Mouse (Mus musculus): Measurements from ENCODE around the gene Pdhb.

The Pdhb gene

DNA sequence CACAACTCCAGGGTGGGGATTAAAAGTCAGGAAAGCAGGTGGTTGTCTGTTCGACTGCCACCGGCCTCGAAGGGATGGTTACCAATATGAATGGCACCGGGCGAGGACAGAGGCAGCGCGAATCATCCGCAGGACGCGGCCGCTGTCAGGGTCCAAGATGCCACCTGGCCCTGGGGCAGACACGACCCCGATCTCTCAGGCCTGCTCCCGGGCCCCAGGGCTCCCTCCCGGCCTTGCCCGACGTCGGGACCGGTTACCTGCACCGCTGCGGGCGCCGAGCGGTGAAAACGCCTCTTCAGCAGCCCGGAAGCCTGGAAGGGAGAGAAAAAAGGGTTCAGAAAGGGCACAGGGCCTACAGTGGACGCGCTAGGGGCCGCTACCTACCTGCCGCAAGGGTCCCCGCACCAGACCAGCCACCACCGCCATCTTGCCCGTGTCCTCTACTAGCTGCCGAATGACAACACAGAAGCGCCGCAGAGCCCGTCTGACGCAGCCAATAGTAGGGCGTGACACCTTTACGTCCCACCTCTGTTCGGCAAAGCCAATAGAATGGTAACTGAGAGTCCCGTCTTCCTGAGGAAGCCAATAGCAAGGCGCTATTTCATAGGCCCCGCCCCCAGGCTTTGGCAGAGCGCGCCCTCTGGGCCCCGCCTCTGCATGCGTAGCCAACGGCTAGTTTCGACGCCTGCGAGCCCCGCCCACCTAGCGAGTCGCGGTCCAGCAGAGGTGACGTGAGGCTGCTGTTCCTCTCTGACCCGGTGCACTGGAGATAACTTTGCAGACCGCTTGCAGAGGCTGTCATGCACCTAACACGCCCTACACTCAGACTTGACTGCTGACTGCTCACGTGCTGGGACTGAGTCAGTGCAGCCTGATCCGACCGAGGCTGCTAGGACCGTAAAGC is at the start of gene Pdhb:
Gene Pdhb (minus strand): TSS at position 519 of the 904 bp plus-strand sequence.
- DNase-seq (ENCODE audit: low read depth), result peak; percentile 99

DNA sequence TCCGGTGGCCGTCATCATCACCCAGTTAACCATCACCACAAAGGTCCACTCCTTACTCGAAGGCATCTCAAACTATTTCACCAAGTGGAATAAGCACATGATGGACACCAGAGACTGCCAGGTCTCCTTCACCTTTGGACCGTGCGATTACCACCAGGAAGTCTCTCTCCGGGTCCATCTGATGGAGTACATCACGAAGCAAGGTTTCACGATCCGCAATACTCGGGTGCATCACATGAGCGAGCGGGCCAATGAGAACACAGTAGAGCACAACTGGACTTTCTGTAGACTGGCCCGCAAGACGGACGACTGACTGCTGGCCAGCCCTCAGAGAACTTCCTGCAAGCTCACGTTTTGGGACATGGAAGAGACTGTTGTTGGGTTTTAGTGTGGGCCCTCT is 49.7 kb upstream of the Pdhb start:
- DNase-seq (ENCODE audit: low read depth), result no peak

DNA sequence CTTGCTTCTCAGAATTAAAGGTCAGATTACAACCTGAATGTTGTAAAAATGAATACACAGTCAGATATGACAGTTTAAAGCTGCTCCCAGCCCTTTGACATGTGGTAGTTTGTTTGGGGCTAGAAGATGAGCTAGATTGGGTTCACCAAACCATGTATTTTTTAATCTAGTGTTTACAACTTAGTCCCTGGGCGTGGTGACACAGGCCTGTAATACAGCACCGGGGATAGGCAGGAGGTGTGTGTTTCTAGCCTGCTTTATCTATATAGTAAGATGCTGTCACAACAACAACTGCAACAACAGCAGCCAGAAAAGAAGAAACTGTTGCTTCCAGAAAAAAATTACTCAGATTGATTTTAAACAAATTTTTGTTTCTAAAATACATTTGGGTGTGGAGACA is 48.1 kb upstream of the Pdhb start:
- DNase-seq (ENCODE audit: low read depth), result no peak

DNA sequence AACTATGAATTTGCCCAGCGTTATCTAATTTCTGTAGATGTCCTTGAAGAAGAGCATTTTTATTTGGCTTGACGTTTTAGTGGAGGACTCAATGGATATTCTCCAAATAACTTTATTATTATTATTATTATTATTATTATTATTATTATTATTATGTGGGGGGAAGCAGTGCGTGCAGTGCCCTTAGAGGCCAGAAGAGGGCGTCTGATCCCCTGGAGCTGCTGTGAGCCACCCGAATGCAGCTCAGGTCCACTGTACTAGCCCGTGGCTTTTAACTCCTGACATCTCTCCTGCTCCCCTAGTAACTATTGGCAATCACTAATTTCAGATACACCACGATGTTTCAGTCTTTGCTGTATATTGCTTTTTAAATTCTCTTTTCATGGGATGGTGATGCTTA is 47.5 kb upstream of the Pdhb start:
- DNase-seq (ENCODE audit: low read depth), result no peak

DNA sequence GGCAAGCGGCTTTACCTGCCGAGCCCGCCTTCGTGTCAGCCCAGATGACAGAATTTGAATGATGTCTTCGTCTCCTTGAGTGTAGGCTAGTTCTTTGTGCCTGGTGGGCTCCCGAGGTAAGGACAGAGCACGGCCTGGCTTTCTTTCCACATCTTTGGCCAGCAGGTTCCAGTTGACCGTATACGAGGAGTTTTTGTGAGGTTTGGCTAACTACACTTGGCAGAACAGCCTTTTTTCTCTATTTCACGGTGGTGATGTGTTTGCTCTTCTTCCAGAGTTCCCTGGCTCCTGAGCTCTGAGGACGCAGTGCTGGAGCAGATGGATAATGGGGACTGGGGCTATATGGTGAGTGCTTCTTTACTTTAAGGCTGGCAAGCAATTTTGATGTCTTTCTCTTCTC is 47.1 kb upstream of the Pdhb start:
- DNase-seq (ENCODE audit: low read depth), result no peak

DNA sequence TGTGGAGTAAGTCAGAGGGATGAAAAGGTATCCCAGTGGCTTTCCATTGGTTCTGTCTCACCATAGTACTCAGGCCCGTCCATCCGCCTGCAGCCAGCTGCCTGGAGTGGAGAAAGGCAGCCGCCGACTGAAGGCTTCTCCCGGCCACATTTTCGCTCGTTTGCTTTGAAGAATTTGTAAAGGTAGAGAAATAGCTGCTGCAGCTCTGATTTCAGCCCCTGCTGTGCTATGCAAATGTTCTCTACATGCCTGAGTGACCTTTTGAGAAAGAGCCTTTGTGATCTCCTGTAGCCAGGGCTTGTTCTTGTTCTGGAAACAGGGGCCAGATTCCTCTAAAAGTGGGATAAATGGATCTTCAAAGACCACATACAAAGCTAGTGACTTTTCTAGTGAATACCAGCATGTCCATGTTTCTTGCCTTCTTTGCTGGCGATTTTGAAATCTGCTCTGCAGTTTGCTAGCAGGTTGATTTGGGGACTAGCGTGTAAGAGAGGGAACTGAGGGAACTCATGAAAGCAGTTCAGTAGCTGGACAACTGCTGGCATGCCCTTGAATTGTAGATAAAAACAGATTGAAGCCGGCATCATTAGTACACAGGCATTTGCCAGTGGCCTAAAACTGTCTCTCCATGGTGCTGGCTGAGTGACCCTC is 46.0 kb upstream of the Pdhb start:
- no peak for DNase-seq (ENCODE audit: low read depth)

DNA sequence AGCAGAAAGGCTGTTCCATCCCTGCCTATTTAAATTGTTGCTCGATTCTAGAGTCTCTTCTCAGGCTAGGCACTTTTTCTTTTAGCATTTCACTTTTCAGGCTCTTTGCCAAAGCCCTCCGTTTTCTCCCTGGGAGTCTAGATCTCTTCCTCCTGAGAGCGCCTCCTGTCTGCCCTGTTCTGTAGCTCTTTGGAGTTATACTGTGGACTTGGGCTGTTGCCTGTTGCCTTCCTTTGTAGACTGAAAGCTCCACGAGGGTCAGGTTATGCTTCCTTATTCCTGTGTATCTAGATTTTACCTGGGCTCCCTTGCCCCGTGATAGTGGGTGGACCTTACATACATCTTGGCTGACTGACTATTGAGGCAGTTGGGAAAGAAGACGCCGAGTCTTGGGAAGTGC is 45.4 kb upstream of the Pdhb start:
- DNase-seq (ENCODE audit: low read depth), result no peak

DNA sequence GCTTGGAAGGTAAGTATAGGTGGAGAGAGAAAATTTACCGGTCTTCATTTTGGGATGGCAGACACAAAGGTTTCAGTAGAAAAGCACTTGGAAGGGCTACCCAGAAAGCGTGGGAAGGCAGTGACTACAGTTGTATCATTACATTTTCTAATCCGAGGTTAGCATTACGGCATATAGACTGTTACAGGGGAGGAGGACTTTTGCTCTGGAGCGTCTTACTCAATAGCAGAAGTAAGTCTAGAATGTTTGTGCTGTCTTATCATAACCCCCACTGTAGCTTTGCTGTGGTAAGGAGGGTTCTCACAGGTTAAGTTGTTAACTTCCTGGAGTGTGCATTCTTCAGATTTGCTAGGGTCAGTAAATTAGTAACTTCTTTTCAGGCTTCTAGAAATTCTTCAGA is 43.3 kb upstream of the Pdhb start:
- no peak for DNase-seq (ENCODE audit: low read depth)

DNA sequence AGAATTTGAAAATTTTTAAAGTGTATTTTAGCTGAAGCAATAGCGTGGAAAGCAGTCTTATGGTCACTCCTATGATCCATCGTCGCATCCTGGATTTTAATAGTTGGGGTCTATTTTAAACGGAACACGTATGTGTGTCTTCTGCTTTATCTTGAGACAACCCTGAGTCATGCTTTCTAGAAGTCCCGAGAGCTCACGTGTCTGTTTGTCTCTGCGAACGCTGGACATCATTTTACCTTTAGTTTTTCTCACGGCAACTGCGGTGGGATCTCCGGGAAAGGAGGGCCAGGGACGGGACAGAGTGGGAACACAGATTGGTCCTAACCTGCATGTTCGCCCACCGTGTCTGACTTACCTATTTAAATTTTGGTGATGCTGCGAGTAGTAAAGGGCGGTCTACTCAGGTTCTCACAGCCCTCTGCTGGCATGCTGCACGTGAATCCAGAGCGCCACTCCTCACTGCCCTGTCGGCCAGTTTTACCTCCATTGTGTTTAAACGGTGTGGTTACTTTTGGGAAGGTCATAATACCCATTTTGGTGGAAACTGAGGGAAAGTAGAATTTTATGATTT is 42.5 kb upstream of the Pdhb start:
- no peak for DNase-seq (ENCODE audit: low read depth)

DNA sequence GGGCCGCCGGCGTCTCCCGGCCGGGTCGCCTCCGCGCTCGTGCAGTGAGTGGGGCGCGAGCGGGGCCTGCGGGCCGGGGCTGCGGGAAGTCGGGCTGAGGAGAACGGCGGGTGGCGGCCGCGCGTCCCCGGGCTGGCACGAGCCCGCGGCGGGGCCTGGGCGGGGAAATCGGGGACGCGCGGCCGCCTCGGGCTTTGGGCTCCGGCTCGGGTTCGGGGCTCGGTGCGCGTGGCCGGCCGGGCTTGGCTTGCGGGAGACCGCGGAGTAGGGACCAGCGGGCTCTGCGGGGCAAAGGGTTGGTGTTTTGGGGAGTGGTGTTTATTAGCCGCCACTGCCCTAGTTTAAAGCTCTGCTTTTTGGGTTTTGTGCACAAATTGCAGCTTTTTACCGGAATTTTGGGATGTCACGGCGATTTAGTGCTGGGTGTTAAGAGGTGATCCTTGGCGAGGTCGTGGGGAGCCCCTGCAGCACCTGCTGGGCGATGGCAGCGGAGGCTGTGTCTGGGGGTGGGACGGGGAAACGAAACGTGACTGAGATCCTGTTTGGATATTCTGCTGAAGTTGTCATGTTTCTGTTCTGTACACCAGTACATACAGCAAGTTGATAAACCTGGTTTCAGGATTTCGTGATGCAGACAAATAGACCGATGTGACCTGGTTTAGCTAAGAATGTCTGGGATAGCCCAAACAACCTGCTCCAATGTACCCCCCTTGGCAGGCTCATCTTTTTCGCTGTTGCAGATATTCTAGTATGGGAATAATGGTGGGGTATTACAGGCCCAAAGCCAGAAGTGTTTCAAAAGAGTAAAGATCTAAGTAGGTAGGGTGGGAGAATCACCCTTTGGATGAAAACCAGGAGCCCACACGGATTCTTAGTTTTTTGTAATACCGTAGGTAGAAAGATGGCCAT is 41.7 kb upstream of the Pdhb start:
- peak; percentile 61 for DNase-seq (ENCODE audit: low read depth)

DNA sequence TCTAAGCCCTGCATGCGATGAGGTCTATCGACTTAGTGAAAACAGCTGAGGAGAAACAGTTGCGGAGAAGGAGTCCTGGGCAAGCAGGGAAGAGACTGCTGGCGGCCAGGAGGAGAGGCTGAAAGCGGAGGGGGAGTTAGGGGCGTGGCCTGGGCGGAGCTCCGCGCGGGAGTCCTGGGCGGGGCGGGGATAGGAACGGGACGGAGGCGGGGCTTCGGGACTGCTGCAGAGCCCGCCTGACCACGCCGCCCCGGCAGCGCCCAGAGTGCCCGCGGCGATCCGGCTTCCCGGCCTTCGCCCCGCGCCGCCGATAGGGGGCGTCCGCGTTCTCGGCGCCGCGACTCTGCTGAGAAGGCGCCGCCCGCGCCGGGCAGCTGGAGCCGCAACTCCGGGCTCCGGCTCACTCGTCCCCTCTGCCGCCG is 41.0 kb upstream of the Pdhb start, which contains the start of gene Kctd6:
Gene Kctd6 (plus strand): TSS at position 338 of the 422 bp plus-strand sequence.
- DNase-seq (ENCODE audit: low read depth), result peak; percentile 96

DNA sequence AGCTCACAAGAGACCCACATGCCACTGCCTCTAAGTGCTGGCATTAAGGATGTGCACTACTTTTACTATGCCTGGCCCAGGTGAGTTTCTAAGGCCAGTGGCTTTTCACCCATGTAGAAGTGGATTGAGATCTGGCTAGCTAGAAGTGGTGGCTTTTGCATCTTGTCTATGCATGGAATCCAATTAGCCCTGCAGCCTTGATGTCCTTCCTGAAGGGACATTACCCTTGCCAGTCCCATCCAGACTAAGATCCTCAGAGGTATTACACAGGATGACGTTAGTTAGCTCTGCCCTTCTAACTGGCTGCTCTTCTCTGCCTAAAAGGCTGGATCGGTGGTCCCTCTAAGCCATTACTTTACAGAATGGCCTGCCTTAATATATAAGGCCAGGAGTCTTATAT is 40.2 kb upstream of the Pdhb start:
- peak; percentile 19 for DNase-seq (ENCODE audit: low read depth)

DNA sequence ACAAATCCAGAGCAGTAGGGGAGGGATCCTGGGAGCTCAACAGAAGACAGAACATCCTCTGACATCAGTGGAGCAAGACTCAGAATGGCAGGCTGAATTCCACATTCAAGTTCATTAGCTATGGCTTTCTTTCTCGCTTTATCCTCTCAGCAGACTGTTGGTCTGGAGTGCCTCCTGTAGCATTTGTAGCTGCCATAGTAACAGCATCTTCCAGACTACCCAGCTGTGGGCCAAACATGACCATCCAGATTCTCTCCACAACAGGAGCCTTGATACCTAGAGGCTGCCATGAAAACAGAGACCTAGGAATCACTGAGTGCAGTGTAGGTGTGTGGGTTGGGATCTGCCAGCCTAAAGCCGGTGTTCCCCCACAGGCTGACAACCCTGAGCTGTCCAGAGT is 37.1 kb upstream of the Pdhb start:
- no peak for DNase-seq (ENCODE audit: low read depth)

DNA sequence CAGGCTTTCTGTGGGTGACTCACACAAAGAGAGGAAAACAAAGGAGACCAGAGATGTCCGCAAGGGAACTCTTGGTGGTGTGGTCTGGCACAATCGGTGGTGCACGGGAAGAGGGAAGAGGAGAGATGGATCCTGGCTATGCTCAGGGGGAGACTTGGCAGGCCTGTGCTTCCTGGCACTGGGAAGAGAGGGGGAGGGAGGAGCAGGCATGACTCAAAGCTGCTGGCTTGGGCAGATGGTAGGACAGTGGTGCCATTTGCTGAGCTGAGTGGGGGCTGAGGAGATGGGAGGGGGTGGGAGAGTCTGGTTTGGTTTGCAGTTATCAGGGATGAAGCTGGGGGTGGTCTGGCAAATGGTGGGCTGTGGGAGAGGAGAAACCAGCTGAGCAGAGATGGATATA is 36.1 kb upstream of the Pdhb start:
- DNase-seq (ENCODE audit: low read depth), result no peak

DNA sequence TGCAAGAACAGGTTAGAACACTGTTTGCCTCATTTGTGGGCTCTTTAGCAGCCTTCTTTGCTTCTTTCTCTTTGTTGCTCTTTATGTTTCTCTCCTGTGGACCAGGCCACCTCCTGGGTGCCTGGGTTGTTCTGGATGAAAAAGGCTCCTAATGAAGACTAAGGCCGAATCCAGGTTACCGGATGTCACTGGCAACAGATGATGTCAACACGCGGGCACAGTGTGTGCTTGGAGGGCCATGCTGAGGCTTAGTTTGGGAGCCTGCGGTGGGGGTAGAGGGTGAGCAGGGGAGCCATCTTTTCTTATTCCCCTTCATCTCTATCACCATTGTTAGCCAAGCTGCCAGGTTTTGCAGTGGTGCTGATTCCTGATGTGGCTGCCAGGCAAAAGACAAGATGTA is 34.7 kb upstream of the Pdhb start:
- DNase-seq (ENCODE audit: low read depth), result no peak

DNA sequence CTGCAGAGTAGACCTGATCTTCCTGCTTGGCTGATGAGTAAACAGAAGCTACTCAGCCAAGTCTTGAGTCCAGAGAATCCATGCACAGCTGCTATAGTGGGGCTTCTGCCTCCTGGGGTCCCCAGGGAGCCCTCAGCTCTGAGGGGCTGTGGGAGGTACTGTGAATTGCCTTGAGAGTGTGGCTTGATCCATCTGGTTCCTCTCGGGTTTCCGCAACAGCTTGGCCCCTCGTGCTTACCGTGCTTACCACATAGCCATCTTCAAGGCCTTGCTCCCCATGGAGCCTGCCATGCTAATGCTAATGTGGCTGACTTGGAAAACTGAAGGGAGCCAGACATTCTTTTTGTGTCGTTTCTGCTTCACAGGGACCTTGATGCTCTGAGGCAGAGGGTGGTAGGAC is 34.3 kb upstream of the Pdhb start:
- DNase-seq (ENCODE audit: low read depth), result no peak

DNA sequence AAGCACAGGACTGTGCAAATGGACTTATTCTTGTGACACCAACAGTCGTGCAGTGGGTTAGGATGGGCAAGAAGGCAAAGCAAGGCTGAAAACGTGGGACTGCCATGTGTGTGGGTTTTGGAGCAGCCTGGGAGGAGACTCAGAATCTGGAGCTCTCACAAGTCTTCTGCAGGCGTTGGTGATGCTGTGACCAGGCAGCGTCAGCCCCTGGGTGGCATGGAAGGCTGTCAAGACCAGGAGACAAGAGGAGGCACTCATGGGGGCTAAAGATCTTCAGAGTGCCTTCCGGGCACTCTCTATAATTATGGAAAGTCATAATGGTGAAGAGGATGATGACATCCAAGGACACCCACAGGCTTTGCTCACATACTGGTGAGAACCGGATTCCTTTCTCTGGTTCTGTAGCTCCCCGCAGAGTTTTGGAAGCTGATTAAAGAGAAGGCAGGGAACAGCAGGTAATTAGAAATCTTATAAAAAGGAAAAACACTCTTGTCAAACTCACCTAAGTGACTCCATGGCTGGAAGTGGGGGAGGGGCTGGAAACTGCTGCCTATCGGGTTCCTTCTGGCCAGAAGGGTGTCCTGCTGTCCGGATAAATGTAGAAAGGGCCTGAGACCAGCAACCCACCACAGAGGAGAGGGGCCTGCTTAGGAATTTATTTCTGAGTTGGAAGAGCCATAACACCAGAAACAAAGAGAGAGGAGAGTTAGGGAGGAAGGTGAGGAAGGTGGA is 33.5 kb upstream of the Pdhb start:
- DNase-seq (ENCODE audit: low read depth), result no peak

DNA sequence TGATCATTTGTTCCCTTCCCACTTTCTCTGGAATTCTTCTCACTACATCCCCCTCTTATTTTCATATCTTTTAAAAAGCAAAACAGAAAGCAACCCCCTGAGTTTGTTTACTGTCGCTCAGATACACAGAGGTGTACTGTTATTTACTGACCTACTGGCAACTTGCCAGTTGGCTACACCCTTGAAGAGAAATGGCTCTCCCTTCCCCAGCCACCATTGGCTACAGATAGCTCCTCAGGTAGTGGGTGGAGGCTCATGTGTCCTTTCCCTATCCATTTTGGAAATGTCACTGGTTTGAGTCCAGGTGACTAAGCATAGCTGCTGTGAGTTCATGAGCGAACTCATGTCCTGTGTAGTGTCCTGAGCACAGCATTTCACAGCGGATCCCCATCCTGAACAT is 28.9 kb upstream of the Pdhb start:
- DNase-seq (ENCODE audit: low read depth), result no peak

DNA sequence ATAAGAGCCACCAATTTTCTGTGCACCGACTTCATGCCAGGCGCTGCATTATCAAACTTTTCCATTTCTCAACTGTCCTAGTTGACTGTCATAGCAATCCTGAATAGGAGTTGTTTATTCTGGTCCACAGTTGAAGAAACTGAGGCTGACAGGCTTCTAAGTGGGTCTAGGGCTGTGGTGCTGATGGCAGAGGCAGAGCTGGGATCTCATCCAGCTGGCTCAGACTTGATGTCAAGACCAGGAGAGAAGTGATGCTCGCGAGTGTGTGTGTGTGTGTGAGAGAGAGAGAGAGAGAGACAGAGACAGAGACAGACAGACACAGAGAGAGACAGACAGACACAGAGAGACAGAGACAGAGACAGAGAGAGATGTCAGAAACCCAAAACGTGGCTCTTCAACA is 27.9 kb upstream of the Pdhb start:
- DNase-seq (ENCODE audit: low read depth), result no peak

DNA sequence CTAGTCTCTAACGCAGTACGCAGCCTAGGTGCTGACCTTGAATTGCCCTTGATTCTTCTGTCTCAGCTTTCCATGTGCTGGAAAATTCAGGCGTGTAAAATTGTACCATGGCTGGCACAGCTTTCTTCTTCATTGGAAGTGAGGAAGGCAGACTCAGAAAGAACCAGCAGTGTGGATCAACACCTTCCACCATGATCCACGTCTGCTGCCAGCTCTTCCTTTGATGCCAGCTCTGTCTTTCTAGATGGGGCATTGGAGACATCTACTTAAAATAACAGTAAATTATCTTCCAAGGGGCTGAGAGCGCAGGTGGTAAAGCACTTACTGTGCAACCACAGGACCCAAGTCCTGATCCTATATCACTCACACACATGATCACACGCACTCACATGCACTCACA is 19.9 kb upstream of the Pdhb start:
- no peak for DNase-seq (ENCODE audit: low read depth)

DNA sequence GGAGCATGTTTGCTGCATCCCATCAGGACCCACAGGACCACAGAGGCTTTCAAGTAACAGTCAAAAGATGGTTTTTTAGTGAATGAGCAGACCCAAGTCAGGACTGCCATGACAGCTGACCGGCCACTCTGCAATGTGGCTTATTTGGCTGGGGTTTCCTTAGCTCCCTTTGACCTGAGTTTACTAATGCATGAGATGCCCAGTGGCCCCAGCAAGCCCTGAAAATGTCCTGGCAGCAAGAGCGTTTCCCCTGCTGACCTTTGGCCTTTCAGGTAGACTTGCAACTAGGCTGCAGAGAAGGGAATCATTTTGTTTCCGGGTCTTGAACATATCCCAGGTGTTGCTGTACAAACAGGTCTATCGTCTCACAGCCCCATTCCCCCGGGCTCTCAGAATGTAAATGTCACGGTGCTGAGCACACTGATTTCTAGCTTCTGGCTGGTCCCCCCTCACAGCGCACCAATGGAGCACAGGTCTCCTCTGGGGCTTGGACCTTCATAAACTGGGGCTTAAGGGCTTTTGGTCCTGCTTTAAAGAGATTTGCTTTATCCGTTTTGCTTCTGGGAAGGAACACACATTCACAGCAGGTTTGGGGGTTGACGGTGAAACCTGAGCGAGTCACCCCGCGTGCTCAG is 18.6 kb upstream of the Pdhb start:
- DNase-seq (ENCODE audit: low read depth), result no peak

Measured in naive thymus-derived CD4-positive, alpha-beta T cell, adult 2 months (primary cell).